Mouse (Mus musculus): ENCODE measurements around the gene Itih2.

Gene Itih2

DNA sequence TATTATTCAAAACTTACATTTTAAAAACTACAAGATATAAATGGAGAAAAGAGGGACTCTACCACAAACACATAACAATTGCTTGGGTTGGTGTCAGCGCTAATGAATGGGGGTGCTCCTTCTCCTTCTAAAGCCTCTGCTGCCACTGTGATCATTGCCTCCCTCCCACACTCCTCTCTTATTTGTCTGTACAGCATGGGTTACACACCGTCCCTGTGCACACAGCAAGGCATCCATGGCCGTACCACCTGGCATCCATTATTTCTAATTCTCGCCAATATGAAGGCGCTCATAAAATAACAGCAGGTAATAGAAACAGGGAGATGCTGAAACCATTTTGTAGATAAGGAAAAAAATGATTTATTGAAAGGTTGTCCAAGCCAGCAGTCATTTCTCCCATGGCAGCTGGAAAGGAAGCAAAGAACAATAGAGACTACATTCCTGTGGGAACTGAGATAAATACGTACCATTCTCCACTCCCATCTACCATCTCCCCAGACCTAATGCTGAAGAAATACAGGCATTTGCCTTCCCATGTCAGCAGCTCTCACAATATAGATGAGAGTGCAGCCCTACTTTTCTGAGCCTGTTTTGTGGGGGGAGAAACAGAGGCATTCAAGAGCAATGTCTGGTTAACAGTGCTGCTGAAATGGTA, 22.5 kb downstream of the Itih2 start:
- DNase-seq, result no peak

DNA sequence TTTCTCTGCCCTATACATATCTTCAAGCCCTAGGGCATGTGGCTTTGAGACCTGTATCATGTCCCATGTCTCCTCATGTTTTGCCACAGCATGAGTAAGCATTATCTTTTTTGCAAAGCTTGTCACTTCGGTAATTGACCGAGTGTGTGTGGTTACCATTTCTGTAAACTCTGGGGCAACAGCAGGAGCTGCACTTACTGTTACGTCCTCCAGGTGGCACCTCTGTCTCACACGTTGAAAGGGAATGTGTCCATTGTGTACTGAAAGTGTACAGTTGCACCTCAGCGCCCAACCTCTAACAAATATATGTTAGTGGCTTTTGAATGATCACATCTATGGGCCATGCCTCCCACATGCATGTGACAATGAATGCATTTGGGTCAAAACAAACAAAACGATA, 30.0 kb downstream of the Itih2 start:
- DNase-seq, result peak; percentile 32

DNA sequence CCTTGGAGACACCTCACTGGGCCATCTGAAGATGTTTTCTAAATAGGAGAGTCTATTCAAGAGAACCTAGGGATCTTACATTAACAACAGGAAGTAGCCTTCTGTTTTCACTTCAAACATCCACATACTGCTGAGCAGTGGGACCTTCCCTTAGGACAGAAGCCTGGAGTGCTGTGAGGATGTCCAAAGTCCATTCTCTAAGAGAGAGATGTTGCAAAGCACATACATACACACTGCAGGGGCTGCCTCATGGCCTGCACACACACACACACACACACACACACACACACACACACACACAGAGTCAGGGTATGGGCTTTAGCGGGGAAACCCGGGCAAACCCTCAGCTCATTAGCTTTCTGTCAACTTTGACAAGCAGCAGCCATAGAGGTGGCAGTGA, 30.7 kb downstream of the Itih2 start:
- DNase-seq, result no peak

DNA sequence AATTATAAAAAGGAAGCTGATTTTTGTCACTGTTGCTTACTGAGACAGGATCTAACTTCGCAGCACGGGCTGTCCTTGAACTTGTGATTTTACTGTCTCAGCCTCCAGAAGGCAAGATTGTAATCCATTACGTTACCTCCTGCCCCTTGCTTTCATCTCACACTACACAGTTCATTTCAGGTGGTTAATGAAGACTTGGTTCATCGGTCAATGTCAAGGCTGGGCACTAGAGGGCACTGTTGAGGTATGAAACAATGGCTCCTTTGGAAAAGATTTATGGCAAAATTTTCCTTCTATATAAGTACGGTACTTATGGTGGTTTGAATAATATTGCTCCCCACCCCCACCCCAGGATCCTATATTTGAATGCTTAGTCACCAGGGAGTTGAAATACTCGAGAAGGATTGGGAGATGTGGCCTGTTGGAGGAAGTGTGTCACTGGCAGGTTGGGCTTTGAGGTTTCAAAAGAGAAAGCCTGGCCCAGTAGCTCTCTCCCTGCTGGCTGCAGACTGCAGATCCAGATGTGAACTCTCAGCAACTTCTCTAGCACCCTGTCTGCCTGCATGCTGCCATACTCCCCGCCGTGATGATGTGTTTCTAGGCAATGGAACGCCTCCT, 32.5 kb downstream of the Itih2 start:
- peak; percentile 53 for DNase-seq

DNA sequence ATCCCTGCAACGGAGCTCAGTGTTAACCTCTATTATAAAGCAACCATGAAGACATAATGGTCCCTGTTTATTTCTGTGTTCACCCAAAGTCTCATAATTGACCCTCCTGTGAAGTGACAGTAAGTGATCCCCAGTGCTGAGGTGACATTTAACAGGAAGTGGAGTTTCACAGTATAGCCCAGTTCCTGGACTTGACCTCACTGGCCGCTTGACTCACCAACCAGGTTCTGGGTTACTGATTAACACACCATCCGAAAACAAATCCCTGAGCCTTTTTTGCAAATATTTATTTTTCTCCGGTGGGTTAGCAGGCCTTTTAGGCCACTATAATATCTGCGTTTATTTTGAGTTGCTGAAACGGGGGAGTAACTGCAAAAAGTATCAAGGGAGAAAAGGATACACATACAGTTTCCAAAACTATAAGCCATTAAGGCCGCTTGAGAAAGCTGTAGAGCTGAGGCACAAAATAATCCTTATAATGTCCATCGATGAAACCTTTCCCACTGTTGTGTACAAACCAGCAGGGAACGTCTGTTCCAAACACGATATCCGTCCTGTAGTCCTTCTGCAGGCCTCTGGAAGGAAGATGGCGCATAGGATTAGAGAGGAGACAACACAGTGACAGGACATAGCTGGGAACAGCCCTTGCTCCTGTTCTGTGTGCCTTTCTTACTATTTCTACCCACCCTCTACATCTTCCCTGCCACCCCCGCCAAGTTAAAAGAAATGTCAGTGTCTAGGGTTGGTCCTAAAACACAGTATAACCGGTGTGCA, 36.7 kb downstream of the Itih2 start:
- no peak for DNase-seq

DNA sequence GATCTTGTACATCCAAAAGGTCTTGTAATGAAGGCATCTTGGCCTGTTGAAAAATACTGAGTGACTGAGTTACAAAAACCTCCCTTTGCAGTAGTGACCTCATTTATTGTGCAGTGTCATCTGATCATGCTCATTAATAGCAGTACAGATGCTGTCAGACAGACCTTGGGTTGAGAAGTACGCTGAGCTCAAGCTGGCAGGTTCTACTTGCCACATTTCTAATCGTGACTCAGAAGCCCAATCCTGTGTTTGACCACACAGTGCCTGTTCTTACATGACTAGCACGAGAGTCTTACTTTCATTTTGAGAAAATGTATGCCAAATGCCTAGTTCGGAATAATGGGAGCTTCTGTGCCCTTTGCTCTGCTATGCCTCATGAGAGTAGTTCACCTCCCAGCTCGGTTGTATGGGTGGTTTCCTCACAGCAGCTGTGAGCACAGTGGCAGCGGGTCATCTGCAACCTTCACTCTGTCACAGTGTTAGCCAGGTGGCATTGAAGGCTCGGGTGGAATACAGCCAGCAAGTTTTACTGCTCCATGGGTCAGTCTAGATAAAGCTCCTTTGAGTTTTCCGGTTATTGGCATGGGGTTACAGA, 43.8 kb downstream of the Itih2 start:
- DNase-seq, result no peak

DNA sequence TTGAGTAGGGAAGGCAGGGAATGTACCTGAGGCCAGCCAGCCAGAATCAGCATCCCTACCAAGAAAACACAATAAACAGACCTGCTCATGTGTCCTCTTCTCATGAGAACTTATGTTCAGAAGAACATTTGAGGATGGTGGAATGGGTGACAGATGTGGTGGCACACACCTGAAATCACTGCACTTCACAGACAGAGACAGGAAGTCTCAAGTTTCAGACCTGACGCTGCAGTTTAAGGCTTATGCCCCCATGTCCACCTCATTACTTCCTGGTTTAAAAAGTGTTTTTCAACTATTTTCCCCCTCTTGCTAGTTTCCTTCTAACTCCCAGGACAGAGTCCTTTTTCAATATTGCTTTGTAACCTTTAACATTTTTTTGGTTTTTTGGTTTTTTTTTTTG, 48.5 kb downstream of the Itih2 start:
- DNase-seq, result no peak

DNA sequence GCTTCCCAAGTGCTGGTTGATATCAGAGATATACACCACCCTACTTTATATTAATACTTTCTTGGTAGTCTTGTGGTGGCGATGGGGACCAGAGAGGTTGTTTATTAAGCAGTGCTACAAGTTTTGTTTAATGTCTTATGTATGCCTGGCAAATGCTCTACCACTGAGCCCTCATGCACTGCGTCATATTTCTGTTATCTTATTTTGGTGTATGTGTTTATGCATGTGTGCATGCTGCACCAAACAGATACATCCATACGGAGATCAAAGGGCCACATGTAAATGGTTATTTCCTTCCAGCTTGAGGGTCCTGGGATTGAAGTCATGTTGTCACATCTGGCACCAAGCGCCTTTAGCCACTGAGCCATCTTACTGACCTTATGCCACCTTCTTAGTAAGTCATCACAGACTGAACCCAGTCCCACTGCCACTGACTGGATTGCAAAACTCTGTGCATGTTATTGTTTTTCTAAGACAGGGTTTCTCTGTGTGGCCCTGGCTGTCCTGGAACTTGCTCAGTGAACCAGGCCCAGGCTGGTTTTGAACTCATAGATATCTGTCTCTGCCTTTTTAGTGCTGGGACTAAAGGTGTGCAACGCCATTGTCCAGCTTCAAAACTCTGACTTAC, 49.6 kb downstream of the Itih2 start:
- DNase-seq, result no peak

DNA sequence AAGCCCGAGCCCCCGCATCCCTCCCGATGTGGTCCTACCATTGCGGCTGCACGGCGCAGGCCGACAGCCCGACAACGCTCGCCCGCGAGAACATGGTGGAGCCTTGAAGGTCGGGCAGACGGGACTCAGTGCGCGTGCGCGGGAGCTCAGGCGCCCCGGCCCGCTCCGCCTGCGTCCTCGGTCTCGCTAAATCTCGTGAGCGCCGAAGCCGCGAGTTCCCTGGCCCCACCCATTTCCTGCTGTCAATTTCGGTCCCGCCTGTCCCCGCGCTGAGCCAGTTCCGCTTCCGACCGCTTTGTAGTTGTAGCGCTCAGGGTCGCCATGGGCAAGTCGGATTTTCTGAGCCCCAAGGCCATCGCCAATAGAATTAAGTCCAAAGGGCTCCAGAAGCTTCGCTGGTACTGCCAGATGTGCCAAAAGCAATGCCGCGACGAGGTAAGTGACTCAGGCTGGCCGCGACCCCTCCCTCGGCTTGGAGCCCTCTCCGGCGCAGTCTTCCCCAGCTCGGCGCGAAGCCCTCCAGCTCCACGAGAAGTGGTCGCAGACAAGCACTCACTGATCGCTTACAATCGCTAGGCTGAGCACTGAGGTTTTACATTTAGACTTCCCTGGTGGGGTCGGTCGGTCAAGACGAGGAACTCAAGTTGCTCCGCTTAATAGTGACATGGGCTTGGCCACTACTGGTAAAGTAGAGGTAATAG, 50.7 kb downstream of the Itih2 start, which contains the start of the genes Atp5c1 and Kin:
Atp5c1 (minus strand) TSS at position 201 of the 701 bp plus-strand sequence.
Kin (plus strand) TSS at position 284 of the 701 bp plus-strand sequence.
- peak; percentile 97 for DNase-seq

DNA sequence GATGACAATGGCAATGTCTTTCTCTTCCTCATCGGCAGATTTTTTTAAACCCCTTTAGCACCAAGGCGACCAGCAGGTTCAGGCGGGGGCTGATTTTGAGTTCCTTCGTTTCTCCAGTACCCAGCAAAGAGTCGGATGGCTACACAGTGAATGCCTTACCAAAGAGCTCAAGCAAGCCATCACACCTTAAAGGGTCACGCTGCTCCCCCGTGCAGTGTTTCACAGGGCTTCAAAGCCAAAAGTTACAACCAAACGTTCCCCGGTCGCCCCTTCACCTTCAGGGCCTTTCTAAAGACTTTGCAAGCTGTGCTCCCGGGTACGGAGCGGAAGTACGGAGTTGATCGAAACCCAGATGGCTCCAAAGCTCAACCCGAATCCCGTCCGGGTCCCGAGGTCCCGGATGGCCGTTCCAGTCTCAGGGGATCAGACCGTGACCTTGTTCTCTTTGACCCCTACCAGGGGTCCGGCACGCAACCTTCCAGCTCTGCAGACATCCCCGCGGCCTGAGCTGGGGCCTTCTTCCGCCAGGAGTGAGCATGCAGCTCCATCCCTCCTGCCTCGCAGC, 51.4 kb downstream of the Itih2 start:
- DNase-seq, result no peak

DNA sequence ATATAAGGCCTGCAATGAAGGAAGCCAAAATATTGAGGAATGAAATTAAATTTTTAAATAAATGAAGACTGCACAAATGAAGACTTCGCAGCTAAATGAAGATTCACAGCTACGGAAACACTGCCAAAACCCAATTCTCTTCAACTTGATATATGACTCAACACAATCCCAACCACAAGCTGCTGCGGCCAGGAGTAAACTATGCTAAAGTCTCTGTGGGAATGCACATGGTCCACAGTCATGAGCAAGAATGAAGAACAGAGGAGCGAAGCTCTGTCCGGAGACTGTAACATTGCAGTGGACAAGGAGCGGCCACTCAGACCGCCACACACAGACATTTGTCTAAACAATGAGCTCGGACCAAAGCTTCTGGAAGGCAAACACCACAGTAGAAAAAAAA, 54.5 kb downstream of the Itih2 start:
- no peak for DNase-seq

DNA sequence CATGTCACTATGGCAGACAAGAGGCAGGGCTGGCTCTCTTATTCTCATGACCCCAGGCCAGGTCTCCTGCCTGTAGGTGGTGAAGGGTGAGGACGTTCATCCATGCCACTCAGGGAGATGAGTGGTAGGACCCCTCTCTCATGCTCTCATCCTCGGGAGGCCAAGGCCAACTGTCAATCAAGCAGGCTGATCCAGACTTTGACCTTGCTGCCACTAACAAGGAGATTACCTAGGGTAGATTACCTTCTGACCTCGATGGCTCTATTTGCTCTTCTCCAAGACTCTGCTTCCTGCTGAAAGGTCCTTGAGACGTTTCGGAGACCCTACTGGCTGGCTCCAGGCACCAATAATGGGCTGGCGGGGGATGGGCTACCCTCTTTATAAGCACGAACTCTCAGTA, 56.7 kb downstream of the Itih2 start:
- no peak for DNase-seq

DNA sequence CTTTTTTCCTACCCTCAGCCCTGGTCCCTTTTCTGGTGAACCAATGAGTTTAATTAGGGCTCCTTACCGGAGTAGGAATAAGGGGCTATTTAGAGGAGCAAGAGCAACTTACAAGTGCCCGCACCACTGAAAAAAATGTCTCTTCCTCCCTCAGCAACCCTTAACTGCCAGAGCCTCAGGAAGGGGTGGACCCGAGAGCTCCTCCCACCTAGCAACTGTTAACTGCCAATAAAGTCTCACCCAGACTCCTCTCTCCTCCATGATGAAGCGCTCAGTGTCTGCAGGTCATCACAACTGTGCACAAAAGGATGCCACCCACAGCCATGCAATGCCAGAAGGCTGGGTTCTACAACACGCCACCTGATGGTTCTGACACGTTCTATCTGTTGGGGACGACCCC, 59.4 kb downstream of the Itih2 start:
- DNase-seq, result no peak

DNA sequence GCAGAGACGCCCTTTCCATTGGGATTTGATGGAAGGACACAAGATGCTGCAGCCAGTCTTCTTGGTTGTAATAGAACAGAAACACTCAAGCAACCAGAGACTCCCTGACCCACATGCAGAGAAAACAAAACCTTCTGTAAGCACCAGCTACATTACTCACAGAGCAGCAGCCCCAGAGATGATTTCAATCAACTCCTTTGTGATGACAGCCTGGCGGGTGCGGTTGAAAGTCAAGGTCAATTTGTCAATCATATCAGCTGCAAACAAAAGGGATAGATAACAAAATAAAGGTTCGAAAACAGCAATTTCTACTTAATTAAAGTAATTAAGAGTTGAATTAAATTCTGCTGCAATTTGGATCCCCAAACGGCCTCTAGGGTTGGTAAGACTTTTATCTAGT, 72.4 kb downstream of the Itih2 start:
- DNase-seq, result no peak

DNA sequence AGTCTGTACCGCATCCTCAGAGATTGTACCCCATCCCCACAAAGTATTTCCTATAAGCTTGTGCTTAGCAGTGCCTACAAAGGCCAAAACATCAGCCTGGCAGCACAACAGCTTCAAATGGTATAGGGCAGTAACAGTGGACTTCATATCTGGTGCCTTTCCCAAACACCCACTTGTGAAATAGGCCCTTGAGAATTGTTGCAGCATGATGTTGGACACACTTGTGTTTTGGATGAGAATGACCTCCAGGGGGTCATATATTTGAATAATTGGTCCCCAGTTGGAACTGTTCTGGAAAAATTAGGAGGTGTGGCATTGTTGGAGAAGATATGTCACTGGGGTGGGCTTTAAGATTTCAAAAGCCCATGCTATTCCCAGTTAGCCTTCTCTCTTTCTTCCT, 79.2 kb downstream of the Itih2 start:
- no peak for DNase-seq

DNA sequence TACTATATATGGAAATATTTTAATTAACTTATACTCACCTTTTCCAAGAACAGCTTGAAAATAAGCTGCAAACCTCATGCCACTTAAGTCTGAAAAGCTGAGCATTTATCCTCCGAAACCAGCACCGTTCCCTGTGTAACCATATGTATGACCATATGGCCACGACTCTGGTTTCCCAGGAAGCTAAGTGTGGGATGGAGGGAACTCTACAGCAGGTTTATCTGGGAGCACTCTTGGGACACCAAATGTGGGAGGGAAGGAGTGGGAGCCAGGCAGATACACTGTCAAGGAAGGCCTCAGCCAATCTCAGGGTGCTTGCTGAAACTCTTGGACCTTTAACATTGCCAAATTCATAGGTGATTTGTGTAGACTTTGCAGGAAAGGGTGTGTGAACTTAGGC, 80.3 kb downstream of the Itih2 start:
- no peak for DNase-seq

DNA sequence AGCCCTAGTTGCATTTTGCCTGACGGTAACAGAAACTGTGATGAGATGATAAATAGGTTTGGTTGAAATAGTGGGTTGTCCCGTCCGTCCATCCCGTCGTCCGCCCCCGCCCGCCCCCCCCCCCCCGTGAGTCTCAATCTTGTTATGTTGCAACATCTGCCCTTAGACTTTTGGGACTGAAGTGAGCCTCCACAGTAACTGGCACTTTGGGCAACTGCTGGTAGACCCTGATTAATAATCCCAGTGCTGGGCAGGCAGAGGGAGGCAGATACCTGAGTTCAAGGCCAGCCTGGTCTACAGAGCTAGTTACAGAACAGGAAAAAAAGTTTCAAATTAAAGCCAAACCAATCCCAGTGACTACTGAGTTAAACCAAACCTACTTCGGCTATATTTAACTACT, 81.7 kb downstream of the Itih2 start:
- peak; percentile 7 for DNase-seq

DNA sequence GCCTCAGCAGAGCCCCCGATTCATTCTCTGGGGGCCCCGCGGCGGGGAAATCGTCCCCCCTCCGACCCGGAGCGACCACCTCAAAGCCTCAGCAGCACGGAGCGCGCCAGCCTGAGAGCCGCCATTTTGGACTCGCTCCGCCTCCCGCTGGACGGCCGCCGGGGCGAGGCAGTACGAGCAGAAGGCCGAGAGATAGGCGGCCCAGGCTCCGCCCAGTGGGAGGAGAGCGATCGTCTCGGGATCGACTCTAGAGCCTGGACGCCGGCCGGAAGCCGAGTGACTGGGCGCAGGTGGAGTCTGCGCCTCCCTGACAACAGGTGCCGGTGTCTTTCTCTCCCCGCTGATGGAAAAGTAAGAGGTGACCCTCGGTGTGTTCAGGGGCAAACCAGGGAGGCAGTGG, 82.7 kb downstream of the Itih2 start, which contains the start of gene Taf3:
Taf3 (minus strand) TSS at position 136 of the 400 bp plus-strand sequence.
- peak; percentile 97 for DNase-seq

DNA sequence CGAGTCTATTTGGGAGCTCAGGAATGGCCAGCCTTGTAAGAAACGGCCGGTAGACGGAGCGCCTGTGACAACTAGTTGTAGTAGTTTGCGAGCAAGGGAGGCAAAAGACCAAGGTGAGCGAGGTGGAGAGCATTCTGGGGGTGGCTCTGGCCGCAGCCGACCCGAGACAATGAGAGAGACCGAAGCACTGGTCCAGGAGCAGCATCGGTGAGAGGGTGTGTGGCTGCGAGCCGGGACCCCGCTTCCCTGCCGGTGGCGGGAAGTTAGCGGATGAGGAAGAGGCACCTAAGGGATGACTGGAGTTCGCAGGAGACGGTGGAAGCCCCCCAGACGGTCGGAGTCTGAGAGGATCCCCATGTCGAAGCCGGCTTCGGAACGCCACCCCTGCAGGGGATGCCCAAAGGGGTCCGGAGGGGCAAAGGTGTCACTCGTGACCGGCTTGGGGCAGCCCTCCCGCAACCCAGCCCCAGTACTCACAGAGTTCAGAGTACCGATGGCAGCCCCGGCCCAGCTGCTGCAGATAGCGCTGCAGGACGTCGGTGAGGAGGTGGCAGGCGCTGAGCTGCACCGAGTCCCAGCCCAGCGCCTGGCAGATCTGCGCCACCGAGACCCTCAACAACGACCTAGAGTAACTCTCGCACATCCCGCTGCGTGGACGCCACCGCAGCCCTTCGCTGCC, 83.3 kb downstream of the Itih2 start:
- peak; percentile 51 for DNase-seq
